Mouse (Mus musculus) MEL (cell line): Measurements from ENCODE around the gene Fam208a.

Experiments
- CTCF ChIP-seq, 3 experiments: IDR thresholded peaks in 2 of 3; conservative IDR thresholded peaks in 1 of 3; 2 replicates each; pipeline ENCODE4 v1.5.1; 2011 to 2012; ENCODE audit warnings: low read length in 3 of 3, low read depth in 2 of 3, mild to moderate bottlenecking in 2 of 3, improper control_type of control experiment in 1 of 3, inconsistent platforms in 1 of 3, mixed read lengths in 1 of 3, moderate library complexity in 1 of 3; ENCODE audit not compliant: control insufficient read depth in 1 of 3, insufficient read depth in 1 of 3, poor library complexity in 1 of 3, severe bottlenecking in 1 of 3
- E2F4 ChIP-seq: IDR thresholded peaks from 2 replicates; pipeline ENCODE4 v1.6.1; 2011; ENCODE audit warnings: low read depth, low read length, improper control_type of control experiment, borderline replicate concordance
- EP300 ChIP-seq, 2 experiments: IDR thresholded peaks; 2 replicates each; pipeline ENCODE4 v1.6.1; 2011; ENCODE audit warnings: improper control_type of control experiment in 2 of 2, low read length in 2 of 2, low read depth in 1 of 2, mild to moderate bottlenecking in 1 of 2
- GABPA ChIP-seq: IDR thresholded peaks from 2 replicates; pipeline ENCODE4 v1.6.1; 2012; ENCODE audit warnings: low read depth, mild to moderate bottlenecking, inconsistent platforms, low read length, improper control_type of control experiment, moderate library complexity
- JUND ChIP-seq: IDR thresholded peaks from 2 replicates; pipeline ENCODE4 v1.6.1; 2011; ENCODE audit warnings: low read depth, mild to moderate bottlenecking, improper control_type of control experiment, low read length
- MEF2A ChIP-seq: IDR thresholded peaks from 2 replicates; pipeline ENCODE4 v1.6.1; 2014; ENCODE audit warnings: low read depth, mild to moderate bottlenecking, inconsistent platforms, low read length, improper control_type of control experiment; ENCODE audit not compliant: poor library complexity, insufficient replicate concordance, severe bottlenecking; ENCODE audit errors: extremely low read depth
- POLR2A ChIP-seq, 2 experiments: IDR thresholded peaks; 2 replicates each; pipeline ENCODE4 v1.6.1; 2011 to 2012; ENCODE audit warnings: low read length in 2 of 2, mild to moderate bottlenecking in 2 of 2, control low read depth in 1 of 2, improper control_type of control experiment in 1 of 2, low read depth in 1 of 2, moderate library complexity in 1 of 2; ENCODE audit not compliant: control insufficient read depth in 1 of 2, insufficient read depth in 1 of 2, poor library complexity in 1 of 2
- POLR2AphosphoS2 ChIP-seq: IDR thresholded peaks from 2 replicates; pipeline ENCODE4 v1.6.1; 2011; ENCODE audit warnings: low read length, improper control_type of control experiment
- TAL1 ChIP-seq: IDR thresholded peaks from 2 replicates; pipeline ENCODE4 v1.6.1; 2012; ENCODE audit warnings: mild to moderate bottlenecking, inconsistent platforms, low read length, moderate library complexity, mixed read lengths
- TCF12 ChIP-seq: IDR thresholded peaks from 2 replicates; pipeline ENCODE4 v1.6.1; 2014; ENCODE audit warnings: low read depth, mild to moderate bottlenecking, inconsistent platforms, low read length, improper control_type of control experiment, moderate library complexity
- UBTF ChIP-seq: IDR thresholded peaks from 2 replicates; pipeline ENCODE4 v1.6.1; 2012; ENCODE audit warnings: low read depth, mild to moderate bottlenecking, inconsistent platforms, low read length, improper control_type of control experiment, moderate library complexity, borderline replicate concordance; ENCODE audit not compliant: insufficient read depth
- USF2 ChIP-seq, 2 experiments: IDR thresholded peaks; 2 replicates each; pipeline ENCODE4 v1.6.1; 2011 to 2012; ENCODE audit warnings: improper control_type of control experiment in 2 of 2, low read length in 2 of 2, borderline replicate concordance in 1 of 2, inconsistent platforms in 1 of 2, low read depth in 1 of 2, mild to moderate bottlenecking in 1 of 2; ENCODE audit not compliant: insufficient read depth in 1 of 2
- ZC3H11A ChIP-seq: IDR thresholded peaks from 2 replicates; pipeline ENCODE4 v1.6.1; 2012; ENCODE audit warnings: low read depth, mild to moderate bottlenecking, inconsistent platforms, low read length, improper control_type of control experiment

GRCm38 (mm10) chr14:27379404-27379803 is 49.2 kb upstream of the Fam208a start:
- TF ChIP-seq E2F4 = no peak
- TF ChIP-seq MEF2A = no peak
- TF ChIP-seq GABPA = no peak
- TF ChIP-seq JUND = no peak
- no peak for TF ChIP-seq CTCF (IDR thresholded peaks at IDR 0.05 in 2 of 3, conservative IDR thresholded peaks at IDR 0.05 in 1 of 3; ENCODE audit: control insufficient read depth in 1 of 3, insufficient read depth in 1 of 3, low read depth in 2 of 3, low read length in 3 of 3, poor library complexity in 1 of 3, severe bottlenecking in 1 of 3)
- TF ChIP-seq POLR2AphosphoS2 = no peak
- no peak for TF ChIP-seq EP300 (IDR thresholded peaks at IDR 0.05; ENCODE audit: low read depth in 1 of 2, low read length in 2 of 2)
- no peak for TF ChIP-seq TCF12
- TF ChIP-seq USF2 (IDR thresholded peaks at IDR 0.05; ENCODE audit: borderline replicate concordance in 1 of 2, insufficient read depth in 1 of 2, low read depth in 1 of 2, low read length in 2 of 2) = no peak
- TF ChIP-seq ZC3H11A = no peak
- TF ChIP-seq UBTF = no peak
- TF ChIP-seq TAL1 = no peak
- no peak for TF ChIP-seq POLR2A (IDR thresholded peaks at IDR 0.05; ENCODE audit: control insufficient read depth in 1 of 2, insufficient read depth in 1 of 2, low read depth in 1 of 2, low read length in 2 of 2, poor library complexity in 1 of 2)
